Mouse (Mus musculus): ENCODE measurements around the gene Sh3rf1. TPM values are rescaled to one million over a fixed set of nuclear protein-coding genes. Genes with fewer than 3 reads are reported as not detected.

Sh3rf1 gene
- polyA plus RNA-seq, 1 experiment from 2014 or later: 13.8 TPM

- DNase-seq (ENCODE audit: low spot score) (no peak), ATAC-seq (replicated peaks; ENCODE audit: low FRiP score, low TSS enrichment, low read depth) (no peak)
- Histone ChIP-seq H3K4me1 (replicated peaks; ENCODE audit: control insufficient read depth, insufficient read depth, low read length) (peaks cover 24% of the 10 kb centered on the region), H3K36me3 (ENCODE audit: control insufficient read depth, insufficient read depth, low read length) (peaks cover 15% of the 10 kb centered on the region; the same call in 1 of the 2 replicates), H3K4me2 (ENCODE audit: low read length) (no peak overlapping the region), H3K9me3 (ENCODE audit: control insufficient read depth, low read length) (no peaks in the 10 kb centered on the region), H3K27me3 (replicated peaks; ENCODE audit: control insufficient read depth, insufficient read depth, low read length) (no peaks in the 10 kb centered on the region), H3K27ac (ENCODE audit: low read depth) (no peak overlapping the region), H3K9ac (ENCODE audit: low read length) (no peak overlapping the region), H3K4me3 (ENCODE audit: low read depth, low read length) (no peak overlapping the region)
- 73% methylated on average over 8 of the region's 8 CpGs for WGBS
Measured at GRCm38 (mm10) chr8:61228678-61229077, 5.0 kb downstream of the Sh3rf1 start.

GRCm38 (mm10) chr8:61229511-61230195 is 6.0 kb downstream of the Sh3rf1 start:
- DNase-seq (ENCODE audit: low spot score) (no peak), ATAC-seq (replicated peaks; ENCODE audit: low FRiP score, low TSS enrichment, low read depth) (no peak)
- no peaks in the 10 kb centered on the region for H3K27me3 ChIP-seq (replicated peaks; ENCODE audit: control insufficient read depth, insufficient read depth, low read length)
- no peak overlapping the region for H3K27ac ChIP-seq (ENCODE audit: low read depth)
- 62% methylated on average over 12 of the region's 12 CpGs for WGBS
- H3K36me3 ChIP-seq (ENCODE audit: control insufficient read depth, insufficient read depth, low read length): peaks cover 15% of the 10 kb centered on the region; the same call in 1 of the 2 replicates
- H3K4me2 ChIP-seq (ENCODE audit: low read length): no peak overlapping the region
- H3K4me1 ChIP-seq (replicated peaks; ENCODE audit: control insufficient read depth, insufficient read depth, low read length): peaks cover 24% of the 10 kb centered on the region
- H3K9ac ChIP-seq (ENCODE audit: low read length): no peak overlapping the region
- H3K9me3 ChIP-seq (ENCODE audit: control insufficient read depth, low read length): no peaks in the 10 kb centered on the region
- H3K4me3 ChIP-seq (ENCODE audit: low read depth, low read length): no peak overlapping the region

- Histone ChIP-seq H3K27me3 (replicated peaks; ENCODE audit: control insufficient read depth, insufficient read depth, low read length) (no peaks in the 10 kb centered on the region), H3K9ac (ENCODE audit: low read length) (no peak overlapping the region), H3K4me2 (ENCODE audit: low read length) (no peak overlapping the region), H3K4me1 (replicated peaks; ENCODE audit: control insufficient read depth, insufficient read depth, low read length) (peaks cover 20% of the 10 kb centered on the region), H3K4me3 (ENCODE audit: low read depth, low read length) (no peak overlapping the region), H3K36me3 (ENCODE audit: control insufficient read depth, insufficient read depth, low read length) (peaks cover 11% of the 10 kb centered on the region; the same call in 1 of the 2 replicates), H3K27ac (ENCODE audit: low read depth) (no peak overlapping the region), H3K9me3 (ENCODE audit: control insufficient read depth, low read length) (no peaks in the 10 kb centered on the region)
- ATAC-seq (replicated peaks; ENCODE audit: low FRiP score, low TSS enrichment, low read depth) (no peak), DNase-seq (ENCODE audit: low spot score) (no peak)
- 92% methylated on average over 11 of the region's 11 CpGs for WGBS
Measured at GRCm38 (mm10) chr8:61230881-61231755, 7.4 kb downstream of the Sh3rf1 start.

GRCm38 (mm10) chr8:61235499-61235898 is 11.8 kb downstream of the Sh3rf1 start:
- 79% methylated on average over 5 of the region's 5 CpGs for WGBS
- Histone ChIP-seq H3K36me3 (ENCODE audit: control insufficient read depth, insufficient read depth, low read length) (no peaks in the 10 kb centered on the region), H3K4me2 (ENCODE audit: low read length) (no peak overlapping the region), H3K9ac (ENCODE audit: low read length) (no peak overlapping the region), H3K4me1 (replicated peaks; ENCODE audit: control insufficient read depth, insufficient read depth, low read length) (peaks cover 7% of the 10 kb centered on the region), H3K4me3 (ENCODE audit: low read depth, low read length) (no peak overlapping the region), H3K9me3 (ENCODE audit: control insufficient read depth, low read length) (no peaks in the 10 kb centered on the region), H3K27me3 (replicated peaks; ENCODE audit: control insufficient read depth, insufficient read depth, low read length) (no peaks in the 10 kb centered on the region), H3K27ac (ENCODE audit: low read depth) (no peak overlapping the region)
- ATAC-seq (replicated peaks; ENCODE audit: low FRiP score, low TSS enrichment, low read depth) (no peak), DNase-seq (ENCODE audit: low spot score) (no peak)

GRCm38 (mm10) chr8:61236506-61237268 is 13.0 kb downstream of the Sh3rf1 start:
- Histone ChIP-seq H3K9me3 (ENCODE audit: control insufficient read depth, low read length) (no peaks in the 10 kb centered on the region), H3K9ac (ENCODE audit: low read length) (no peak overlapping the region), H3K36me3 (ENCODE audit: control insufficient read depth, insufficient read depth, low read length) (no peaks in the 10 kb centered on the region), H3K27me3 (replicated peaks; ENCODE audit: control insufficient read depth, insufficient read depth, low read length) (no peaks in the 10 kb centered on the region), H3K4me2 (ENCODE audit: low read length) (no peak overlapping the region), H3K4me3 (ENCODE audit: low read depth, low read length) (no peak overlapping the region), H3K4me1 (replicated peaks; ENCODE audit: control insufficient read depth, insufficient read depth, low read length) (peaks cover 7% of the 10 kb centered on the region), H3K27ac (ENCODE audit: low read depth) (no peak overlapping the region)
- ATAC-seq (replicated peaks; ENCODE audit: low FRiP score, low TSS enrichment, low read depth) (0 out of 2 replicates have a peak, but pooled peaks have one; percentile 51), DNase-seq (ENCODE audit: low spot score) (no peak)
- WGBS: 47% methylated on average over 9 of the region's 9 CpGs

- H3K4me3 ChIP-seq (ENCODE audit: low read depth, low read length): no peak overlapping the region
- H3K27me3 ChIP-seq (replicated peaks; ENCODE audit: control insufficient read depth, insufficient read depth, low read length): no peaks in the 10 kb centered on the region
- WGBS: 41% methylated on average over 3 of the region's 3 CpGs
- H3K36me3 ChIP-seq (ENCODE audit: control insufficient read depth, insufficient read depth, low read length): no peaks in the 10 kb centered on the region
- H3K4me2 ChIP-seq (ENCODE audit: low read length): no peak overlapping the region
- H3K4me1 ChIP-seq (replicated peaks; ENCODE audit: control insufficient read depth, insufficient read depth, low read length): peaks cover 7% of the 10 kb centered on the region
- no peak overlapping the region for H3K9ac ChIP-seq (ENCODE audit: low read length)
- no peak for DNase-seq (ENCODE audit: low spot score)
- H3K9me3 ChIP-seq (ENCODE audit: control insufficient read depth, low read length): 0 out of 2 replicates have a peak, but pooled peaks cover 4% of the 10 kb centered on the region
- no peak for ATAC-seq (replicated peaks; ENCODE audit: low FRiP score, low TSS enrichment, low read depth)
- no peak overlapping the region for H3K27ac ChIP-seq (ENCODE audit: low read depth)
Measured at GRCm38 (mm10) chr8:61239576-61239975, 15.9 kb downstream of the Sh3rf1 start.

- Histone ChIP-seq H3K27me3 (replicated peaks; ENCODE audit: control insufficient read depth, insufficient read depth, low read length) (no peaks in the 10 kb centered on the region), H3K4me3 (ENCODE audit: low read depth, low read length) (no peak overlapping the region), H3K4me2 (ENCODE audit: low read length) (no peak overlapping the region), H3K36me3 (ENCODE audit: control insufficient read depth, insufficient read depth, low read length) (no peaks in the 10 kb centered on the region), H3K27ac (ENCODE audit: low read depth) (no peak overlapping the region), H3K9me3 (ENCODE audit: control insufficient read depth, low read length) (0 out of 2 replicates have a peak, but pooled peaks cover 4% of the 10 kb centered on the region), H3K4me1 (replicated peaks; ENCODE audit: control insufficient read depth, insufficient read depth, low read length) (no peaks in the 10 kb centered on the region; the same call in 1 of the 2 replicates), H3K9ac (ENCODE audit: low read length) (no peak overlapping the region)
- no peak for DNase-seq (ENCODE audit: low spot score)
- 76% methylated on average over 8 of the region's 8 CpGs for WGBS
- no peak for ATAC-seq (replicated peaks; ENCODE audit: low FRiP score, low TSS enrichment, low read depth)
Measured at GRCm38 (mm10) chr8:61241229-61241628, 17.6 kb downstream of the Sh3rf1 start.

- no peak for ATAC-seq (replicated peaks; ENCODE audit: low FRiP score, low TSS enrichment, low read depth)
- 0 out of 2 replicates have a peak, but pooled peaks cover 4% of the 10 kb centered on the region for H3K9me3 ChIP-seq (ENCODE audit: control insufficient read depth, low read length)
- H3K27ac ChIP-seq (ENCODE audit: low read depth): no peak overlapping the region
- H3K27me3 ChIP-seq (replicated peaks; ENCODE audit: control insufficient read depth, insufficient read depth, low read length): no peaks in the 10 kb centered on the region
- no peak overlapping the region for H3K9ac ChIP-seq (ENCODE audit: low read length)
- no peak for DNase-seq (ENCODE audit: low spot score)
- H3K4me3 ChIP-seq (ENCODE audit: low read depth, low read length): no peak overlapping the region
- no peaks in the 10 kb centered on the region for H3K36me3 ChIP-seq (ENCODE audit: control insufficient read depth, insufficient read depth, low read length)
- 94% methylated on average over 19 of the region's 19 CpGs for WGBS
- H3K4me1 ChIP-seq (replicated peaks; ENCODE audit: control insufficient read depth, insufficient read depth, low read length): no peaks in the 10 kb centered on the region; the same call in 1 of the 2 replicates
- H3K4me2 ChIP-seq (ENCODE audit: low read length): no peak overlapping the region
Measured at GRCm38 (mm10) chr8:61242896-61243295, 19.2 kb downstream of the Sh3rf1 start.

Data from intestine, embryonic 14.5 days (tissue).